Mouse (Mus musculus): ENCODE results near the gene Liph.
"Not testable (repeated sequence)": the region's sequence is repeated elsewhere in the genome, so short reads cannot be mapped to it uniquely, and the experiment has no call there.

The Liph gene

GRCm38 (mm10) chr16:21976203-21976602 lies 19.3 kb downstream of the Liph start:
- no peak for DNase-seq (ENCODE audit: low spot score)

- DNase-seq (ENCODE audit: low spot score) = no peak
Measured at GRCm38 (mm10) chr16:21971446-21971845, 24.0 kb downstream of the Liph start.

GRCm38 (mm10) chr16:21970536-21970935 lies 24.9 kb downstream of the Liph start:
- no peak for DNase-seq (ENCODE audit: low spot score)

- no peak for DNase-seq (ENCODE audit: low spot score)
Measured at GRCm38 (mm10) chr16:21969874-21970273, 25.6 kb downstream of the Liph start.

- DNase-seq (ENCODE audit: low spot score) = no peak
Measured at GRCm38 (mm10) chr16:21965576-21965975, 29.9 kb downstream of the Liph start.

- no peak for DNase-seq (ENCODE audit: low spot score)
Measured at GRCm38 (mm10) chr16:21955591-21955990, 39.9 kb downstream of the Liph start.

GRCm38 (mm10) chr16:21946761-21947715 lies 48.4 kb downstream of the Liph start, which contains the start of gene Tmem41a:
Tmem41a (minus strand) TSS chr16:21947552.
- peak; percentile 83 for DNase-seq (ENCODE audit: low spot score)

- DNase-seq (ENCODE audit: low spot score) = no peak
Measured at GRCm38 (mm10) chr16:21928471-21928870, 67.0 kb downstream of the Liph start.

- no peak for DNase-seq (ENCODE audit: low spot score)
Measured at GRCm38 (mm10) chr16:21916681-21917080, 78.8 kb downstream of the Liph start.

GRCm38 (mm10) chr16:21913347-21913746 lies 82.1 kb downstream of the Liph start:
- no peak for DNase-seq (ENCODE audit: low spot score)

- DNase-seq (ENCODE audit: low spot score) = not testable (repeated sequence)
Measured at GRCm38 (mm10) chr16:21908906-21909305, 86.6 kb downstream of the Liph start.

GRCm38 (mm10) chr16:21906902-21907301 lies 88.6 kb downstream of the Liph start:
- DNase-seq (ENCODE audit: low spot score) = no peak

- no peak for DNase-seq (ENCODE audit: low spot score)
Measured at GRCm38 (mm10) chr16:21905996-21906395, 89.5 kb downstream of the Liph start.

GRCm38 (mm10) chr16:21904636-21905035 lies 90.8 kb downstream of the Liph start:
- no peak for DNase-seq (ENCODE audit: low spot score)

Data from ovary, postnatal 14 days (tissue).